Mouse (Mus musculus): Measurements from ENCODE around the gene 4931409K22Rik.

Gene 4931409K22Rik

DNA sequence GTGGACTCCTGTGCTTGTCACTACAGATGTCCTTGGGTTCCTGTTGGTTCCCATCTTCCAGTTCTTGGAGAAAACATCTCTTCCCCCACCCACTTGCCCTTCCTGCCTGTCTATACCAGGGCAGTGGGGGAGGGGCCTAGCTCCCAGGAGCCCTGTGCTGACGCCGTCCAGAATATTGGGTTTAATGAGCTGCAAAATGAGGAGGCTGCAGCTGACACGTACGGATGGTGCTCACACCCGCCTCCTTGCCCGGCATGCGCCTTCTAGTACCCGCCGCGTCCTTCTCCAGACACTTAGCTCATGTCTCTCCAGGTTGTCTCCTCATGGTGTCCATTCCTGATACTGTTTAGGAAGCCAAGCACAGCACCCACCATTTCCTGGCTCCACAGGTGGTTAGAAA is 57.5 kb downstream of the 4931409K22Rik start:
- no peak for DNase-seq (ENCODE audit: low spot score in 2 of 2)

DNA sequence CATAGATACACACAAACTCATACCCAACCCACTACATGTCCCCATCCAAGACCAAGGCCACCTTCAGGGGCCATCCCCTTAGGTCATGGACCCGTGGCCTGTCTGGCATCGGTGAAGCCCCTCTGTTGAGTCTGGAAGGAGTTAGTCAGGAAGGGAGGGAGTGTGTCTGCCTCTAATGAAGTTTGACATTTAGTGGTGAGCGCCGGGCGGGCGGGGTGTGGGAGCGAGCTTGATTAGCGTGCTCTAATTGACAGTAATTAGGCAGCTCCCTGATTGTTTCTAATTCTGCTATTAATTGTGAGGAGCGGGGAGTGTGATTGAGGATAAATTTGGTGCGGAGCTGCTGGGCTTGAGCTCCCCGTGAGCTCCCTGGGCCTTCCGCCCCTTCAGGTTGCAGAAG is 59.1 kb downstream of the 4931409K22Rik start:
- DNase-seq (ENCODE audit: low spot score in 2 of 2): no peak

DNA sequence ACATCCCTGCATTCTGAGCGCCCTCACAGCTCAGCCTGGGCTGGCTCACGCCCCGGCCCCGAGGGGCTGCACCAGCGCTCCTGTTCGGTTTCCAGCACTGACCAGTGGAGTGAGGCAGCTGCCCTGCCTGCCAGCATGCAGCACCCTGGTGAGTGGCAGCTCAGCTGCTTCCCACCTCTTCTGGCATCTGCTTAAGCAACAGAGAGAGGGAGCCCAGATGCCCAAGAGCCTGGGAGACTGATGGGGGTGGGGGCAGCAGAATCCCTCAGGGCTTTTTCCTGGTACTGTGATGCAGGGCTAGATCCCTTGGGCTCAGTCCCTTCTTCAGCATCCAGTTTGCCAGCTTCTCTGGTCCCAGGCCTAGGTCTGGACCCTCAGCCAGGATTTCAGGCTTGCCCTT is 59.9 kb downstream of the 4931409K22Rik start:
- no peak for DNase-seq (ENCODE audit: low spot score in 2 of 2)

DNA sequence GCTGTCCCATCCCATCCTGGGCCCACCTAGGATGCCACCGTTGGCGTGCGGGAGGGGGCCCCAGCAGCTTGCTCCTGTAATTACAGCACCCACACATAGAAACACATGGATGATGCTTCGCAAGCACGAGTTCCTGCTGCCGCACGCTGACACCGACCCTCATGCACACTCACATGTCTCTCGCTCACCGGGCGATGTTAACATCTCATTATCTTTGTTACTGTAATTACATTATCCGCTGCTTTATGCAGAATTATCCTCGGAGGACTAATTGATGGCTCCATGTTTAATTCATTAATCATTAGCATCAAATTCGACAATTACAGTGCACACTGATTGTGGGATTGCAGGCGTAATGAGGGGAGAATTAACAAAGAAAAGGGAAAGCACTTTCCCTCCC is 61.6 kb downstream of the 4931409K22Rik start:
- DNase-seq (ENCODE audit: low spot score in 2 of 2): no peak

Data from frontal cortex, postnatal 25 days (tissue).